Mouse (Mus musculus): Measurements from ENCODE around the gene Glipr2. TPM values are rescaled to one million over a fixed set of nuclear protein-coding genes. Genes with fewer than 3 reads are reported as not detected.

Glipr2 gene
- 13.3 TPM for polyA plus RNA-seq (2014; fragmentation: Illumina TruSeq; extraction: RNeasy Lipid Tissue Mini Kit (QIAGEN cat#74804); ENCODE audit: low replicate concordance)

DNA sequence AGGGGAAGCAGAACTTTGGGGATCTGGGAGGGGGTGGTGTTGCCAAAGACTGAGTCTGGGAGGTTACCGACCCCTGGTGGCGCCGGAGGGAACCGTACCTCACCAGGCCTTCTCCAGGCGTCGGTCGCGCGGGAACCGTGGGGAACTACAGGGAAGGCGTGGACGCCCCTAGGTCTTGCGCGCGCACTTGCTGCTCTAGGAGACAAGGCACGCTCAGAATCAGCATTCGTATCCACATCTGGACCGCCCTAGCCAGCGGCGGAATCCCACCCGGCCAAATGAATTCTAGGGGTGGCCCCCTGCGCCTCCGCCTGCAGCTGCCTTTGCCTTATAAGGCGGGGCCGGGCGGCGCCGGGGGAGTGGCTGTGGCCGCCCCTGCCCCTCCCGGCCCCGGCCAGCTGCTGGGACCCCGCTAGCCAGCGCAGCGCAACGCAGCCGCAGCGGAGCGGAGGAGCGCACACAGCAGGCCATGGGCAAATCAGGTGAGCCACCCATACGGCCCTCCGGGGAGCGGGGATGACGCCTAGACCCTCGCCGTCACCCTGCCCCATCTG is at the start of gene Glipr2:
Gene Glipr2, plus strand, starts transcription at position 110 of the 554 bp plus-strand sequence.

DNA sequence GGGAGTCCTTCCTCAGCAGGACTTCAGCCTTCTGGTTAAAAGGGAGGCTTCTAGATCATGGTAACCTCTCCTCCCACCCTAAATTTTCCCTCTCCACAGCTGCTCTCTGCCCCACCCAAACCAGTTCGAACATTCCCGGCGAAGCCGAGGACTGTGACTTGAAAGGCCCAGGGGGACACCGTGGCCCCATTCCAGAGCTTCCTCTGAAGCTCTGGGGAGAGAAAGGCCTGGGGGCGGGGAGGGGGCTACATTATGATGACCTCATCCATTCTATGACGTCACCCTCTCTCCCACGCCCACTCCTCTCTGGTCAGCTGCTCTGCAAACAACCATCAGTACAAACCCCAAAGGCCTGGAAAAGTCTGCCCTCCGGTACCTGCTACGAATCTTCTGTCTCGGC is 26.0 kb downstream of the Glipr2 start, which contains the start of gene Ccin:
Gene Ccin, plus strand, starts transcription at position 303 of the 400 bp plus-strand sequence.

DNA sequence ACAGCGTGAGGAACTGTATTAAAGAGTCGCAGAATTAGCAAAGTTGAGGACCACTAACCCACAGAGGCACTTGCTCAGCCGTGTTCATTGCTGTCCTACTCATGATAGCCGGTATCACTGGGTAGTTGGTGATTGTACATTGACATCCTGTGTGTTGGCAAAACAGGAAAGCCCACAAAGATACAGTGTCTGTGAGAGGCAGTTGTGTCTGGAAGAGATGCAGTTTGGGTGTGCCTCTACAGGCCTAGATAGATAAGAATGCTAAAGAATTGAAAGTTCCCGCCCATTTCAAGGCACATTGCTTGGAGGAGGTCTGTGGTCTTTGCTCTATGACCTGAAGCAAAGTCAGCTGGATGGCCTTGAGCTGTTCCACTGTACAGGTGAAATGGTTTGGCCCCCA is 46.9 kb downstream of the Glipr2 start, which contains the start of gene Clta:
Gene Clta, plus strand, starts transcription at position 327 of the 400 bp plus-strand sequence.

Other genes with a start within 250 kb of the Glipr2 start
- not detected for gene Olfr71, start 247.1 kb upstream of the Glipr2 start, polyA plus RNA-seq (2014; fragmentation: Illumina TruSeq; extraction: RNeasy Lipid Tissue Mini Kit (QIAGEN cat#74804); ENCODE audit: low replicate concordance)
- not detected for gene Hrct1, start 230.2 kb upstream of the Glipr2 start, polyA plus RNA-seq (2014; fragmentation: Illumina TruSeq; extraction: RNeasy Lipid Tissue Mini Kit (QIAGEN cat#74804); ENCODE audit: low replicate concordance)
- gene Spaar, start 227.4 kb upstream of the Glipr2 start, polyA plus RNA-seq (2014; fragmentation: Illumina TruSeq; extraction: RNeasy Lipid Tissue Mini Kit (QIAGEN cat#74804); ENCODE audit: low replicate concordance), result 0.93 TPM
- gene Olfr159, start 186.4 kb upstream of the Glipr2 start, polyA plus RNA-seq (2014; fragmentation: Illumina TruSeq; extraction: RNeasy Lipid Tissue Mini Kit (QIAGEN cat#74804); ENCODE audit: low replicate concordance), result not detected
- gene Olfr156, start 133.5 kb upstream of the Glipr2 start, polyA plus RNA-seq (2014; fragmentation: Illumina TruSeq; extraction: RNeasy Lipid Tissue Mini Kit (QIAGEN cat#74804); ENCODE audit: low replicate concordance), result not detected
- not detected for gene Olfr157, start 117.2 kb upstream of the Glipr2 start, polyA plus RNA-seq (2014; fragmentation: Illumina TruSeq; extraction: RNeasy Lipid Tissue Mini Kit (QIAGEN cat#74804); ENCODE audit: low replicate concordance)
- gene Olfr155, start 105.8 kb upstream of the Glipr2 start, polyA plus RNA-seq (2014; fragmentation: Illumina TruSeq; extraction: RNeasy Lipid Tissue Mini Kit (QIAGEN cat#74804); ENCODE audit: low replicate concordance), result not detected
- gene Reck, start 81.9 kb upstream of the Glipr2 start, polyA plus RNA-seq (2014; fragmentation: Illumina TruSeq; extraction: RNeasy Lipid Tissue Mini Kit (QIAGEN cat#74804); ENCODE audit: low replicate concordance), result 3.3 TPM
- gene Ccin, start 26.1 kb downstream of the Glipr2 start, polyA plus RNA-seq (2014; fragmentation: Illumina TruSeq; extraction: RNeasy Lipid Tissue Mini Kit (QIAGEN cat#74804); ENCODE audit: low replicate concordance), result not detected
- 99.3 TPM for gene Clta, start 47.1 kb downstream of the Glipr2 start, polyA plus RNA-seq (2014; fragmentation: Illumina TruSeq; extraction: RNeasy Lipid Tissue Mini Kit (QIAGEN cat#74804); ENCODE audit: low replicate concordance)
- 17.0 TPM for gene Gne, start 126.8 kb downstream of the Glipr2 start, polyA plus RNA-seq (2014; fragmentation: Illumina TruSeq; extraction: RNeasy Lipid Tissue Mini Kit (QIAGEN cat#74804); ENCODE audit: low replicate concordance)

Measured in small intestine, adult 10 weeks (tissue).